Mouse (Mus musculus) limb, embryonic 14.5 days (tissue): ENCODE measurements around the gene St3gal3. TPM values are rescaled to one million over a fixed set of nuclear protein-coding genes. Genes with fewer than 3 reads are reported as not detected.

ENCODE experiments used
- ATAC-seq: fragments of 200-750 bp; cut with Nextera tagmentation; 2 replicates; pipeline ENCODE4 v1.8.0; 2017; ENCODE audit warnings: low read depth, moderate number of reproducible peaks, moderate TSS enrichment; ENCODE audit not compliant: low FRiP score
- DNase-seq: peaks from one replicate; pipeline ENCODE4 v3.0.0-alpha.2; 2015; ENCODE audit warnings: low spot score
- H3K27ac ChIP-seq: fragments of 300-500 bp; sonication (generic); replicated peaks from 2 replicates; pipeline ENCODE4 v1.5.1; 2014; ENCODE audit warnings: low read depth, mild to moderate bottlenecking, low read length, moderate library complexity, mixed read lengths
- H3K27me3 ChIP-seq: fragments of 300-500 bp; sonication (generic); 2 replicates; pipeline ENCODE4 v1.6.1; 2014; ENCODE audit warnings: low read length, mixed read lengths; ENCODE audit not compliant: control insufficient read depth, insufficient read depth
- H3K36me3 ChIP-seq: fragments of 300-500 bp; sonication (generic); 2 replicates; pipeline ENCODE4 v1.6.1; 2014; ENCODE audit warnings: mild to moderate bottlenecking, low read length, moderate library complexity, mixed read lengths; ENCODE audit not compliant: control insufficient read depth, insufficient read depth
- H3K4me1 ChIP-seq: fragments of 300-500 bp; sonication (generic); 2 replicates; pipeline ENCODE4 v1.6.1; 2014; ENCODE audit warnings: antibody characterized with exemption, low read length, mixed read lengths; ENCODE audit not compliant: control insufficient read depth, insufficient read depth
- H3K4me2 ChIP-seq: fragments of 300-500 bp; sonication (generic); replicated peaks from 2 replicates; pipeline ENCODE4 v1.6.1; 2014; ENCODE audit warnings: low read depth, mild to moderate bottlenecking, low read length, moderate library complexity; ENCODE audit not compliant: severe bottlenecking
- H3K4me3 ChIP-seq: fragments of 300-500 bp; sonication (generic); replicated peaks from 2 replicates; pipeline ENCODE4 v1.5.1; 2014; ENCODE audit warnings: low read length
- H3K9ac ChIP-seq: fragments of 300-500 bp; sonication (generic); 2 replicates; pipeline ENCODE4 v1.6.1; 2014; ENCODE audit warnings: mild to moderate bottlenecking, low read depth, low read length, moderate library complexity; ENCODE audit not compliant: severe bottlenecking
- H3K9me3 ChIP-seq: fragments of 300-500 bp; sonication (generic); 2 replicates; pipeline ENCODE4 v1.6.1; 2016; ENCODE audit warnings: low read length; ENCODE audit not compliant: control insufficient read depth
- POLR2A ChIP-seq: fragments of 200-500 bp; IDR thresholded peaks from 2 replicates; pipeline ENCODE4 v1.8.0; 2012; ENCODE audit warnings: inconsistent platforms, mild to moderate bottlenecking, moderate library complexity, borderline replicate concordance; ENCODE audit not compliant: insufficient read depth, insufficient read length; ENCODE audit errors: extremely low read depth
- WGBS: fragments of 180-500 bp; shearing (Covaris S2); extraction: QIAGEN DNeasy Blood & Tissue Kit; methylation state at CpG from one replicate; pipeline ENCODE4 v1.1.7; 2014; 5-methylcytosine and 5-hydroxymethylcytosine counted together
- polyA plus RNA-seq, 2 experiments: library from polyadenylated mRNA; depleted of rRNA in 1 of 2; stranded (reverse) in 1 of 2; unstranded in 1 of 2; fragments of >200 nt; fragmentation: Nextera tagmentation in 1 of 2; extraction: Ambion mirVana in 1 of 2; gene quantifications; 2 replicates each; pipeline versions ENCODE4 v1.2.1 to v1.2.3; 2012 to 2014

Gene St3gal3
- polyA plus RNA-seq, 2 experiments: 5.4 to 26.1 TPM

DNA sequence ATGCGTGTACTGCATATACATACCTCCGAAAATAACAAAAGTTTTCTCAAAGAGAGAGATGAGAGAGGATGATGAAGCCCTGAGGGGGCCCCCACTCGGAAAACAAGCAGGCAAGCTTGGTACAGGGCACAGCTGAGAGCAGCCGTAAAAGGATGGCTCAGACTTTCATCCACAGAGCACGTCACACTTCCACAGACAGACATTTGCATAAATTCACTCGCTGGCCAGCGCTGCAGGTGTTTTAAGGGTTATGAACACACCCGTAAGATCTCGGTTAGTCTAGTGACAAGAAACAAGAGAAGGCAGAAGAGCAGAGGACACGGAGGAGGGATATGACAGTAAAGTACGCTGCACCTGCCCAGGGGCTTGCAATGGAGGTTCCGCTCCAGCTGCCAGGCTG lies 37.7 kb upstream of the St3gal3 start:
- Histone ChIP-seq H3K27me3 (no peaks in the 10 kb centered on the region), H3K9me3 (no peaks in the 10 kb centered on the region), H3K4me3 (no peak overlapping the region), H3K4me1 (no peaks in the 10 kb centered on the region), H3K9ac (no peak overlapping the region), H3K27ac (no peak overlapping the region), H3K36me3 (peaks cover 98% of the 10 kb centered on the region), H3K4me2 (no peak overlapping the region)
- 97% methylated on average over 12 of the region's 12 CpGs for WGBS
- DNase-seq (no peak), ATAC-seq (no peak)
- no peak for TF ChIP-seq POLR2A

DNA sequence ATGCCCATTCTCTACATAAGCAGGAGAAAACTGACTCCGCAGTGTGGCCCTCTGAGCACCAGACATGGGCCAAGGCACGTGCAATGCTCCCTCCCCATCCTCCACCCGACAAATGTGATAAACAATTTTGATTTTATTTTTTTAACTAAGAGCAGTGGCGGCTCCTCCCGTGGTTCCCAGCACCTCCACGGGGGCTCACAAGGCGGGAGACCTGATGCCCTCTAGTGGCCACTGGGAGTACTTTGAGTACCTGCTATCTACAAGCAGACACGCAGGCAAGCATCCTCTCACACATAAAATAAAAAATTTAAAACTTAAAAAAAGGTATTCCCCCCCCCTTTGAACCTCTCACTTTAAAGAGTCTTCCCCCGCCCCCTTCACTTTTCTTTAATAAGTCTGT lies 36.3 kb upstream of the St3gal3 start:
- TF ChIP-seq POLR2A: no peak
- H3K27me3 ChIP-seq: no peaks in the 10 kb centered on the region
- no peak overlapping the region for H3K9ac ChIP-seq
- no peak overlapping the region for H3K4me2 ChIP-seq
- ATAC-seq: no peak
- no peaks in the 10 kb centered on the region for H3K4me1 ChIP-seq
- H3K9me3 ChIP-seq: no peaks in the 10 kb centered on the region
- no peak overlapping the region for H3K4me3 ChIP-seq
- H3K27ac ChIP-seq: no peak overlapping the region
- 88% methylated on average over 9 of the region's 9 CpGs for WGBS
- peaks cover 98% of the 10 kb centered on the region for H3K36me3 ChIP-seq
- DNase-seq: no peak

DNA sequence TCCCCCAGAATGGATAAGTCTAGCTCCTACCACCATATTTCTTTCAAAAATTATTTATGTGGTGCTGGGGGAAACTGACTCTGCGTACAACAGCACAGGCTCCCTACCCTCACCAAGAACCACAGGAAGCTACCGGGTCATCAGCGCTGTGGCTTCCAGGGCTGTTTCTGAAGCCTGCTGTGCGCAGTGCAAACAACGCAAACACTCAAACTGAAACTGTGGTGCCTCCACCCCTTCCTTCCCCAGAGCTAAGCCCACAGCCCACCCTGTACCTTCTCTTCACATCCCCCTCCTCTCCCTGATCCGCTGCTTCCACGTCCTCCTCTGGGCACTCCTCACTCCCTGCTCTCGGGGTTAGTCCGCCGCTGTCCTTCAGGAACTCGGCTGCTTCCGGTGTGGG lies 27.4 kb upstream of the St3gal3 start:
- Histone ChIP-seq H3K27me3 (no peaks in the 10 kb centered on the region), H3K4me2 (no peak overlapping the region), H3K9ac (no peak overlapping the region), H3K9me3 (no peaks in the 10 kb centered on the region), H3K27ac (no peak overlapping the region), H3K4me1 (no peaks in the 10 kb centered on the region), H3K36me3 (peaks cover 94% of the 10 kb centered on the region), H3K4me3 (no peak overlapping the region)
- TF ChIP-seq POLR2A: no peak
- DNase-seq (no peak), ATAC-seq (no peak)
- 97% methylated on average over 12 of the region's 12 CpGs for WGBS

DNA sequence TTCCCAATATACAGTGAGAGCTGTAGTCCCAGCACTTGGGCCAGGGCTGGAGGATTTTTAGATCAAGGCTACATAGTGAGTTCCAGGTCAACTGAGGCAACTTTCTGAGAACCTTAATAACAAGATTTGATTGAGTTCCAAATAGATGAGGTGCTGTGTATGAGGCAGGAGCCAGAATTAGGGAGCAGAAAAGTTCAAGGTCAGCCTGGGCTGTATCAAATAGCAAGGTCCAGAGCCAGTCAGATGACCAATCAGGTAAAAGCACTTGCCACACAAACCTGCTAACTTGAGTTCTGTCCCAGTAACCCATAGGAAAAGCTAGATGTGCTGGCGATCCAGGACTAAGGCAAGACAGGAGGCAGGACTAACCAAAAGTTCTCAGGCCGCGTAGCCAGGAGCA lies 23.0 kb upstream of the St3gal3 start:
- Histone ChIP-seq H3K9me3 (no peaks in the 10 kb centered on the region), H3K27ac (no peak overlapping the region), H3K36me3 (peaks cover 98% of the 10 kb centered on the region), H3K4me1 (no peaks in the 10 kb centered on the region), H3K4me3 (no peak overlapping the region), H3K9ac (no peak overlapping the region), H3K27me3 (no peaks in the 10 kb centered on the region), H3K4me2 (no peak overlapping the region)
- WGBS: 97% methylated on average over 3 of the region's 3 CpGs
- TF ChIP-seq POLR2A: no peak
- DNase-seq: no peak
- ATAC-seq: no peak

DNA sequence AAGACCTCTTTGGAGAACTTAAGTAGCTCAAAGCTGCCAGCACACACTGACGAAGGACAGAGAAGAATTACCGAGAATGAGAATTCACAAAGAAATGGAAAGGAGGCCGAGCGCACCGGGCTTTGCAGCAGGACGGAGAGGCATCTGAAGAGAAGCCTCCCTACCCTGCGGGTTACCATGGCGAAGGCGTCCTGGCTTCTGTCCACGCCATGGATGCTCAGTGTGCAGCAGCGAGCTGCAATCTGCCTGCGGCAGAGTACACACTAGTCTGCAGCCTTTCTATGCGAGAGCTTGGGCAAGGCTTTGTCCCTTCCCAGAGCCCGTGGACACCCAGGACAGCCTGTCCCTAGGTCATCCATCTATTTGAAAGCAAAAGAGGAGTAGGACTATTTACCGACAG lies 21.8 kb upstream of the St3gal3 start:
- ATAC-seq (no peak), DNase-seq (no peak)
- H3K27me3 ChIP-seq: no peaks in the 10 kb centered on the region
- H3K9me3 ChIP-seq: no peaks in the 10 kb centered on the region
- no peak overlapping the region for H3K4me2 ChIP-seq
- H3K36me3 ChIP-seq: peaks cover 98% of the 10 kb centered on the region
- TF ChIP-seq POLR2A: no peak
- no peak overlapping the region for H3K4me3 ChIP-seq
- H3K9ac ChIP-seq: no peak overlapping the region
- WGBS: 93% methylated on average over 15 of the region's 15 CpGs
- H3K4me1 ChIP-seq: no peaks in the 10 kb centered on the region
- no peak overlapping the region for H3K27ac ChIP-seq

DNA sequence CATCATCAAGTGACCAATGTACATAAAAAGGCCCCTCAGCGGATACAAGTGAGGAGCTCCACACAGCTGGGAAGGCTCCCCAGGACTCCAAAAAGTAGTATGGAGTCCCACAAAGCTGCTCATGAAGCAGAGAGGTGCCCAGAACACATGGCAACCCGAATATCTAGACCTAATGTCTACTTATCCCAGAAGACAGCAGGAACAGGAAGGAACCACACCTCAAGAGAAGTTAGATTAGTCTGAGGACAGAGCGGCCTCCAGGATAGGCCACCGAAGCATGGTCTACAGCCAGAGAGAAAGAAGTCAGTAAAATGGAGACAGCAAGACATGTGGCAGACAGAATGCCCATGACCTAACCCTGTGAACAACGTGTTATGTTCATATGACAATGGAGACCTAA lies 20.2 kb upstream of the St3gal3 start:
- H3K27me3 ChIP-seq: no peaks in the 10 kb centered on the region
- H3K9ac ChIP-seq: no peak overlapping the region
- DNase-seq (no peak), ATAC-seq (no peak)
- no peak overlapping the region for H3K4me2 ChIP-seq
- 93% methylated on average over 5 of the region's 5 CpGs for WGBS
- H3K4me3 ChIP-seq: no peak overlapping the region
- H3K36me3 ChIP-seq: peaks cover 95% of the 10 kb centered on the region
- H3K27ac ChIP-seq: no peak overlapping the region
- no peak for TF ChIP-seq POLR2A
- H3K4me1 ChIP-seq: no peaks in the 10 kb centered on the region
- no peaks in the 10 kb centered on the region for H3K9me3 ChIP-seq
